ENCODE assay signal across 7 mouse cellular contexts in genomic region chr3:65929821-65930633, GRCm38 (mm10). TPM values are rescaled to one million over a fixed set of nuclear protein-coding genes. Genes with fewer than 3 reads are reported as not detected.
DNase-seq lines count a peak whose midpoint lies in the region; ATAC-seq lines count a peak whose summit lies in the region.

No protein-coding gene starts in this region.

- no peak overlapping the region for H3K27ac ChIP-seq in forebrain, embryonic 14.5 days (ENCODE audit: low read depth, low read length)
- no peak overlapping the region for H3K27ac ChIP-seq in hindbrain, embryonic 12.5 days

- peaks cover 4% of the 10 kb centered on the region; the same call in 1 of the 2 replicates for H3K4me1 ChIP-seq in forebrain, embryonic 14.5 days (ENCODE audit: control insufficient read depth, insufficient read depth, low read length)
- peaks cover 20% of the 10 kb centered on the region for H3K4me1 ChIP-seq in hindbrain, embryonic 12.5 days

- no peaks in the 10 kb centered on the region for H3K27me3 ChIP-seq in forebrain, embryonic 14.5 days (replicated peaks; ENCODE audit: control insufficient read depth, insufficient read depth, low read length)
- H3K27me3 ChIP-seq in hindbrain, embryonic 12.5 days: no peaks in the 10 kb centered on the region

- no peak overlapping the region for H3K4me3 ChIP-seq in forebrain, embryonic 14.5 days (ENCODE audit: low read depth, low read length)
- H3K4me3 ChIP-seq in hindbrain, embryonic 12.5 days: no peak overlapping the region

- H3K9me3 ChIP-seq in forebrain, embryonic 14.5 days (replicated peaks; ENCODE audit: control insufficient read depth, low read length): no peaks in the 10 kb centered on the region
- H3K9me3 ChIP-seq in hindbrain, embryonic 12.5 days (replicated peaks): no peaks in the 10 kb centered on the region

- ATAC-seq in cerebellum, adult (ENCODE audit: insufficient number of reproducible peaks, low FRiP score, low TSS enrichment): peak; percentile 56; the same call in 1 of the 2 replicates
- ATAC-seq in forebrain, embryonic 14.5 days: peak; percentile 66
- ATAC-seq in hindbrain, embryonic 12.5 days (ENCODE audit: low FRiP score): peak; percentile 67

- peak; percentile 91 for DNase-seq in MN1 (ENCODE audit: low spot score)
- peak; percentile 86 for DNase-seq in forebrain, embryonic 14.5 days (ENCODE audit: low spot score)
- DNase-seq in layer of hippocampus, postnatal 10 days (ENCODE audit: low spot score in 2 of 2): peak; percentile 79 to 82
- DNase-seq in lung, postnatal 10 days: peak; percentile 83
- DNase-seq in retina, postnatal 1 day: peak; percentile 87

- no peak overlapping the region for H3K9ac ChIP-seq in forebrain, embryonic 14.5 days (ENCODE audit: low read length)
- no peak overlapping the region for H3K9ac ChIP-seq in hindbrain, embryonic 12.5 days

- H3K4me2 ChIP-seq in forebrain, embryonic 14.5 days (ENCODE audit: low read length): peak overlapping the region; percentile 3; the same call in 1 of the 2 replicates
- peak overlapping the region; percentile 41 for H3K4me2 ChIP-seq in hindbrain, embryonic 12.5 days (replicated peaks)

- no peaks in the 10 kb centered on the region for H3K36me3 ChIP-seq in forebrain, embryonic 14.5 days (ENCODE audit: control insufficient read depth, insufficient read depth, low read length)
- no peaks in the 10 kb centered on the region for H3K36me3 ChIP-seq in hindbrain, embryonic 12.5 days

- WGBS in forebrain, embryonic 14.5 days: 25% methylated on average over 20 of the region's 20 CpGs
- 24% methylated on average over 20 of the region's 20 CpGs for WGBS in hindbrain, embryonic 12.5 days

RNA-seq across cellular contexts. Expression of gene Ccnl1, which starts 28.0 kb away (rescaled TPM):
- polyA plus RNA-seq in forebrain, embryonic 14.5 days (2014; fragmentation: Nextera tagmentation; extraction: Ambion mirVana): 76.6 and 84.4 TPM in 2 replicates
- 122 and 123 TPM in 2 replicates for polyA plus RNA-seq in hindbrain, embryonic 12.5 days (2016; fragmentation: Nextera tagmentation; extraction: Ambion mirVana)
- total RNA-seq in layer of hippocampus, postnatal 10 days (2021): 10 to 100 TPM; 56.7 to 61.8 TPM
